Mouse (Mus musculus) embryonic fibroblast, embryonic 13.5 days (primary cell): ENCODE results near the gene Arhgap31.

ENCODE experiments used
- CTCF ChIP-seq: IDR thresholded peaks from 2 replicates; pipeline ENCODE4 v1.5.1; 2011; ENCODE audit warnings: mild to moderate bottlenecking, control low read depth, low read length, moderate library complexity, borderline replicate concordance; ENCODE audit not compliant: insufficient read depth
- POLR2A ChIP-seq: IDR thresholded peaks from 2 replicates; pipeline ENCODE4 v1.6.1; 2011; ENCODE audit warnings: low read depth, mild to moderate bottlenecking, control low read depth, low read length, moderate library complexity

DNA sequence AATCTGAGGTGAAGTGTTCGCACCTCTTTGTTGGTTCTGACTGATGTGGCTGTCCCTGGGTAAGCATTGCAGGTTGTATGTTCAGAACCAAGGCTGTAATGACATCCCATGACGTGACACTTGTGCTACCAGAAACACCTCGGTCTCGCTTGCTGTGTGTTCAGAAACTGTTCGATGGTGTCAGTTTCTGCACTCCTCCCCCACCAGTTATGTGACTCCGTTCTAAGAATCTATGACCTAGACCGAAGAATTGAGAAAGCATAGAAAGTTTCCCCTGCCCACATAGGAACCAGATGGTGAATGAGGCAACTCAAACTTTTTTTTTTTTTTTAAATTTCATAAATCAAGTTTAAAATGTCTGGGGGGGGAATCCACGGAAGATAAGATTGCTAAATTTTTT lies 34.2 kb downstream of the Arhgap31 start:
- TF ChIP-seq POLR2A (no peak), CTCF (no peak)
